Mouse (Mus musculus) C2C12 (cell line): ENCODE measurements at regions not wholly inside any gene's neighbourhood (a gene's known extent, or its start where the extent isn't known, plus 50 kb on each side); places are given as distances from the start of the nearest gene placed in this dataset.

Source experiments
- H3K27me3 ChIP-seq: one replicate; pipeline ENCODE4 v1.6.1; 2011; ENCODE audit not compliant: control insufficient read depth, insufficient read depth, insufficient read length
- H3K36me3 ChIP-seq: one replicate; pipeline ENCODE4 v1.6.1; 2011; ENCODE audit not compliant: control insufficient read depth, insufficient read depth
- H3K4me3 ChIP-seq: one replicate; pipeline ENCODE4 v1.5.1; 2011; ENCODE audit warnings: mild to moderate bottlenecking, control low read depth; ENCODE audit not compliant: poor library complexity, insufficient read depth, severe bottlenecking
- H3K79me2 ChIP-seq: one replicate; pipeline ENCODE4 v1.6.1; 2011; ENCODE audit not compliant: control insufficient read depth, insufficient read depth
- H3K79me3 ChIP-seq: one replicate; pipeline ENCODE4 v1.6.1; 2011; ENCODE audit warnings: low read depth, control low read depth
- H3ac ChIP-seq: one replicate; pipeline ENCODE3; 2011; ENCODE audit warnings: low read depth; ENCODE audit not compliant: control insufficient read depth, insufficient read length
- CEBPB ChIP-seq: IDR thresholded peaks from one replicate; pipeline ENCODE4 v1.6.1; 2011; ENCODE audit warnings: low read depth, mild to moderate bottlenecking, control low read depth, moderate library complexity
- CTCF ChIP-seq: IDR thresholded peaks from one replicate; pipeline ENCODE4 v1.5.1; 2011; ENCODE audit not compliant: control insufficient read depth, insufficient read depth, insufficient read length
- FOSL1 ChIP-seq: IDR thresholded peaks from one replicate; pipeline ENCODE4 v1.8.0; 2011; ENCODE audit warnings: mild to moderate bottlenecking, low read length; ENCODE audit not compliant: poor library complexity, insufficient read depth, severe bottlenecking
- MAX ChIP-seq: IDR thresholded peaks from one replicate; pipeline ENCODE4 v1.6.1; 2011; ENCODE audit warnings: mild to moderate bottlenecking, control low read depth
- MYOD1 ChIP-seq: IDR thresholded peaks from one replicate; pipeline ENCODE4 v1.6.1; 2011; ENCODE audit warnings: low read depth; ENCODE audit not compliant: control insufficient read depth, insufficient read length
- MYOG ChIP-seq: IDR thresholded peaks from one replicate; pipeline ENCODE4 v1.6.1; 2011; ENCODE audit not compliant: control insufficient read depth, insufficient read length; ENCODE audit errors: extremely low read depth
- USF1 ChIP-seq: IDR thresholded peaks from one replicate; pipeline ENCODE4 v1.6.1; 2011; ENCODE audit warnings: low read depth, mild to moderate bottlenecking, control low read depth, moderate library complexity

GRCm38 (mm10) chr12:9941823-9942222 is 371.9 kb downstream of the Osr1 start:
- TF ChIP-seq FOSL1: no peak
- TF ChIP-seq CEBPB: no peak
- TF ChIP-seq MYOD1: no peak
- no peak for TF ChIP-seq MAX
- no peaks in the 10 kb centered on the region for H3K36me3 ChIP-seq
- no peak overlapping the region for H3K4me3 ChIP-seq
- no peak overlapping the region for H3ac ChIP-seq
- no peaks in the 10 kb centered on the region for H3K79me3 ChIP-seq
- no peaks in the 10 kb centered on the region for H3K79me2 ChIP-seq
- H3K27me3 ChIP-seq: no peaks in the 10 kb centered on the region

- no peaks in the 10 kb centered on the region for H3K36me3 ChIP-seq
- TF ChIP-seq MYOG (no peak), MYOD1 (no peak), USF1 (no peak), MAX (no peak), CTCF (no peak), CEBPB (no peak)
- no peaks in the 10 kb centered on the region for H3K79me3 ChIP-seq
- no peaks in the 10 kb centered on the region for H3K27me3 ChIP-seq
- H3K4me3 ChIP-seq: no peak overlapping the region
- no peak overlapping the region for H3ac ChIP-seq
- no peaks in the 10 kb centered on the region for H3K79me2 ChIP-seq
Measured at GRCm38 (mm10) chr12:9948784-9949183, 378.9 kb downstream of the Osr1 start.

- Histone ChIP-seq H3K4me3 (no peak overlapping the region), H3K79me3 (no peaks in the 10 kb centered on the region), H3ac (no peak overlapping the region), H3K36me3 (no peaks in the 10 kb centered on the region), H3K27me3 (no peaks in the 10 kb centered on the region), H3K79me2 (no peaks in the 10 kb centered on the region)
- TF ChIP-seq CEBPB: no peak
- TF ChIP-seq CTCF: no peak
- TF ChIP-seq MAX: no peak
- TF ChIP-seq MYOD1: no peak
- no peak for TF ChIP-seq MYOG
- TF ChIP-seq FOSL1: no peak
Measured at GRCm38 (mm10) chr12:9952372-9952771, 382.5 kb downstream of the Osr1 start.

GRCm38 (mm10) chr12:9954178-9954888 is 384.4 kb downstream of the Osr1 start:
- Histone ChIP-seq H3K79me3 (no peaks in the 10 kb centered on the region), H3K4me3 (no peak overlapping the region), H3ac (no peak overlapping the region), H3K36me3 (no peaks in the 10 kb centered on the region), H3K27me3 (no peaks in the 10 kb centered on the region), H3K79me2 (no peaks in the 10 kb centered on the region)
- TF ChIP-seq MAX (no peak), MYOG (no peak), FOSL1 (no peak), CTCF (no peak), USF1 (no peak), CEBPB (no peak), MYOD1 (no peak)

- Histone ChIP-seq H3K79me2 (no peaks in the 10 kb centered on the region), H3K27me3 (no peaks in the 10 kb centered on the region), H3ac (no peak overlapping the region), H3K4me3 (no peak overlapping the region), H3K36me3 (no peaks in the 10 kb centered on the region), H3K79me3 (no peaks in the 10 kb centered on the region)
- TF ChIP-seq CTCF: no peak
- no peak for TF ChIP-seq MAX
- no peak for TF ChIP-seq MYOG
- TF ChIP-seq FOSL1: no peak
- no peak for TF ChIP-seq CEBPB
- no peak for TF ChIP-seq USF1
- no peak for TF ChIP-seq MYOD1
Measured at GRCm38 (mm10) chr12:9969390-9969789, 399.5 kb downstream of the Osr1 start.

- Histone ChIP-seq H3K79me2 (no peaks in the 10 kb centered on the region), H3ac (no peak overlapping the region), H3K79me3 (no peaks in the 10 kb centered on the region), H3K27me3 (no peaks in the 10 kb centered on the region), H3K4me3 (no peak overlapping the region), H3K36me3 (no peaks in the 10 kb centered on the region)
- TF ChIP-seq CEBPB (no peak), CTCF (no peak), USF1 (no peak), MAX (no peak), MYOG (no peak), FOSL1 (no peak), MYOD1 (no peak)
Measured at GRCm38 (mm10) chr12:9970771-9971170, 399.0 kb upstream of the Nt5c1b start.
